ENCODE assay signal across 7 mouse cellular contexts in the genomic region with DNA sequence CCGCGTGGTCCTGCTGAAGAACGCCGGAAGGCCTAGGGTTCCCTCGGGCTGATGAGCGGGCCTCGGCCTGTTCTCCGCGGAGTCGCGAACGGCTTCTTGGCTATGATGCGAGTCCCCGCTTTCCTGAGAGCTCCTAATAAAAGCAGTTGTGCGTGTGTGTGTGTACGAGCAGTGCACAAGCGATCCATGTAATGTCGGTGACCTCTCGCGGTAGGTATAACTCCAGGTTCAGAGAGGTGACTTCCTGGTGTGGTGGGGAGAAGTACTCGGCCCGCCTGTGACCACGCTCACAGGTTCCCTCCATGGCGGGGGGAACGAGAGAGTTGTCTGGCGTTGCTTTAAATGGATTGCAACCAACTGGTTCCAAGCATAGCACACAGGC. TPM values are rescaled to one million over a fixed set of nuclear protein-coding genes. Genes with fewer than 3 reads are reported as not detected.
DNase-seq lines count a peak whose midpoint lies in the region; ATAC-seq lines count a peak whose summit lies in the region.

No protein-coding gene starts in this region.

- peak overlapping the region; percentile 59 for H3K4me2 ChIP-seq in lung, embryonic 15.5 days
- peak overlapping the region; percentile 83 for H3K4me2 ChIP-seq in embryonic facial prominence, embryonic 12.5 days (replicated peaks)
- H3K4me2 ChIP-seq in intestine, embryonic 16.5 days (ENCODE audit: low read depth, low read length), result peak overlapping the region; percentile 67
- H3K4me2 ChIP-seq in midbrain, embryonic 16.5 days (ENCODE audit: low read length), result peak overlapping the region; percentile 61

- WGBS in lung, embryonic 15.5 days, result under 1% methylated on average over 26 of the region's 26 CpGs
- WGBS in embryonic facial prominence, embryonic 12.5 days, result under 1% methylated on average over 26 of the region's 26 CpGs
- 0% methylated on average over 26 of the region's 26 CpGs for WGBS in intestine, embryonic 16.5 days
- WGBS in midbrain, embryonic 16.5 days, result under 1% methylated on average over 26 of the region's 26 CpGs

- peaks cover 28% of the 10 kb centered on the region for H3K36me3 ChIP-seq in lung, embryonic 15.5 days
- peaks cover 27% of the 10 kb centered on the region for H3K36me3 ChIP-seq in embryonic facial prominence, embryonic 12.5 days
- H3K36me3 ChIP-seq in intestine, embryonic 16.5 days (ENCODE audit: control insufficient read depth, insufficient read depth, low read length), result peaks cover 7% of the 10 kb centered on the region
- peaks cover 14% of the 10 kb centered on the region for H3K36me3 ChIP-seq in midbrain, embryonic 16.5 days (ENCODE audit: control insufficient read depth, insufficient read depth, low read length)

- H3K9ac ChIP-seq in lung, embryonic 15.5 days, result peak overlapping the region; percentile 85
- peak overlapping the region; percentile 93 for H3K9ac ChIP-seq in embryonic facial prominence, embryonic 12.5 days
- H3K9ac ChIP-seq in intestine, embryonic 16.5 days (ENCODE audit: low read depth, low read length), result peak overlapping the region; percentile 91
- H3K9ac ChIP-seq in midbrain, embryonic 16.5 days (ENCODE audit: low read depth, low read length), result peak overlapping the region; percentile 91

- peak overlapping the region; percentile 63 for H3K4me3 ChIP-seq in lung, embryonic 15.5 days
- peak overlapping the region; percentile 90 for H3K4me3 ChIP-seq in embryonic facial prominence, embryonic 12.5 days
- peak overlapping the region; percentile 78 for H3K4me3 ChIP-seq in intestine, embryonic 16.5 days (ENCODE audit: low read length)
- peak overlapping the region; percentile 85 for H3K4me3 ChIP-seq in midbrain, embryonic 16.5 days (ENCODE audit: low read depth, low read length)

- peak; percentile 2; the same call in 1 of the 2 replicates for ATAC-seq in lung, embryonic 15.5 days (ENCODE audit: borderline replicate concordance, extremely low read depth, low FRiP score, low TSS enrichment)
- peak; percentile 8; the same call in 1 of the 2 replicates for ATAC-seq in embryonic facial prominence, embryonic 12.5 days (ENCODE audit: insufficient number of reproducible peaks, insufficient read depth, low FRiP score, low TSS enrichment)
- peak; percentile 55 for ATAC-seq in intestine, embryonic 16.5 days
- no peak for ATAC-seq in midbrain, embryonic 16.5 days

- no peaks in the 10 kb centered on the region for H3K27me3 ChIP-seq in lung, embryonic 15.5 days
- H3K27me3 ChIP-seq in embryonic facial prominence, embryonic 12.5 days, result no peaks in the 10 kb centered on the region
- H3K27me3 ChIP-seq in intestine, embryonic 16.5 days (replicated peaks; ENCODE audit: control insufficient read depth, insufficient read depth, low read length), result no peaks in the 10 kb centered on the region
- H3K27me3 ChIP-seq in midbrain, embryonic 16.5 days (ENCODE audit: control insufficient read depth, insufficient read depth, low read depth, low read length), result no peaks in the 10 kb centered on the region

- peaks cover 12% of the 10 kb centered on the region for H3K4me1 ChIP-seq in lung, embryonic 15.5 days
- peaks cover 23% of the 10 kb centered on the region for H3K4me1 ChIP-seq in embryonic facial prominence, embryonic 12.5 days
- H3K4me1 ChIP-seq in intestine, embryonic 16.5 days (ENCODE audit: control insufficient read depth, insufficient read depth, low read length), result peaks cover 13% of the 10 kb centered on the region
- peaks cover 18% of the 10 kb centered on the region for H3K4me1 ChIP-seq in midbrain, embryonic 16.5 days (ENCODE audit: control insufficient read depth, insufficient read depth, low read length)

- H3K27ac ChIP-seq in lung, embryonic 15.5 days, result peak overlapping the region; percentile 97
- peak overlapping the region; percentile 84 for H3K27ac ChIP-seq in embryonic facial prominence, embryonic 12.5 days
- peak overlapping the region; percentile 81 for H3K27ac ChIP-seq in intestine, embryonic 16.5 days (ENCODE audit: low read length)
- peak overlapping the region; percentile 99 for H3K27ac ChIP-seq in midbrain, embryonic 16.5 days (ENCODE audit: low read length)

- H3K9me3 ChIP-seq in lung, embryonic 15.5 days, result no peaks in the 10 kb centered on the region
- H3K9me3 ChIP-seq in embryonic facial prominence, embryonic 12.5 days, result no peaks in the 10 kb centered on the region
- H3K9me3 ChIP-seq in intestine, embryonic 16.5 days (ENCODE audit: control insufficient read depth, low read length), result no peaks in the 10 kb centered on the region
- no peaks in the 10 kb centered on the region for H3K9me3 ChIP-seq in midbrain, embryonic 16.5 days (replicated peaks; ENCODE audit: control insufficient read depth, low read length, poor library complexity, severe bottlenecking)

- no peak for DNase-seq in lung, adult 18-20 months
- no peak for DNase-seq in cerebellum, postnatal 10 days
- no peak for DNase-seq in cerebellum, postnatal 14 days

RNA-seq across cellular contexts. Expression of a gene that starts 0.6 kb away (rescaled TPM):
- polyA plus RNA-seq in lung, embryonic 15.5 days (2015; fragmentation: Nextera tagmentation; extraction: Ambion mirVana), result 342 and 365 TPM in 2 replicates
- polyA plus RNA-seq in embryonic facial prominence, embryonic 12.5 days (2016; fragmentation: Nextera tagmentation; extraction: Ambion mirVana), result 414 and 475 TPM in 2 replicates
- 355 and 416 TPM in 2 replicates for polyA plus RNA-seq in intestine, embryonic 16.5 days (2015; fragmentation: Nextera tagmentation; extraction: Ambion mirVana)
- 195 and 213 TPM in 2 replicates for polyA plus RNA-seq in midbrain, embryonic 16.5 days (2015; fragmentation: Nextera tagmentation; extraction: Ambion mirVana)

RNA-seq across cellular contexts. Expression of a gene that starts 57.2 kb away (rescaled TPM):
- 4.5 and 5.6 TPM in 2 replicates for polyA plus RNA-seq in lung, embryonic 15.5 days (2015; fragmentation: Nextera tagmentation; extraction: Ambion mirVana)
- polyA plus RNA-seq in embryonic facial prominence, embryonic 12.5 days (2016; fragmentation: Nextera tagmentation; extraction: Ambion mirVana), result 6.1 and 6.6 TPM in 2 replicates
- 5.3 and 6.7 TPM in 2 replicates for polyA plus RNA-seq in intestine, embryonic 16.5 days (2015; fragmentation: Nextera tagmentation; extraction: Ambion mirVana)
- polyA plus RNA-seq in midbrain, embryonic 16.5 days (2015; fragmentation: Nextera tagmentation; extraction: Ambion mirVana), result 9.0 and 10.8 TPM in 2 replicates
